Mouse (Mus musculus) forebrain, embryonic 15.5 days (tissue): ENCODE measurements at regions not wholly inside any gene's neighbourhood (a gene's known extent, or its start where the extent isn't known, plus 50 kb on each side); places are given as distances from the start of the nearest gene placed in this dataset.
"Not testable (repeated sequence)": the region's sequence is repeated elsewhere in the genome, so short reads cannot be mapped to it uniquely, and the experiment has no call there.

Source experiments
- ATAC-seq: fragments of 200-750 bp; cut with Nextera tagmentation; replicated peaks from 2 replicates; pipeline ENCODE4 v1.8.0; 2017; ENCODE audit warnings: mild to moderate bottlenecking, moderate TSS enrichment, moderate library complexity
- H3K27ac ChIP-seq: fragments of 300-500 bp; sonication (generic); replicated peaks from 2 replicates; pipeline ENCODE4 v1.5.1; 2015; ENCODE audit warnings: mild to moderate bottlenecking, inconsistent platforms
- H3K27me3 ChIP-seq: fragments of 300-500 bp; sonication (generic); 2 replicates; pipeline ENCODE4 v1.6.1; 2015; ENCODE audit warnings: inconsistent platforms
- H3K36me3 ChIP-seq: fragments of 300-500 bp; sonication (generic); 2 replicates; pipeline ENCODE4 v1.6.1; 2015; ENCODE audit warnings: mild to moderate bottlenecking, inconsistent platforms
- H3K4me1 ChIP-seq: fragments of 300-500 bp; sonication (generic); 2 replicates; pipeline ENCODE4 v1.6.1; 2015; ENCODE audit warnings: inconsistent platforms
- H3K4me2 ChIP-seq: fragments of 300-500 bp; sonication (generic); replicated peaks from 2 replicates; pipeline ENCODE4 v1.6.1; 2015; ENCODE audit warnings: mild to moderate bottlenecking, inconsistent platforms
- H3K4me3 ChIP-seq: fragments of 300-500 bp; sonication (generic); 2 replicates; pipeline ENCODE4 v1.5.1; 2015; ENCODE audit warnings: mild to moderate bottlenecking, inconsistent platforms
- H3K9ac ChIP-seq: fragments of 300-500 bp; sonication (generic); replicated peaks from 2 replicates; pipeline ENCODE4 v1.6.1; 2015; ENCODE audit warnings: mild to moderate bottlenecking, inconsistent platforms
- H3K9me3 ChIP-seq: fragments of 300-500 bp; sonication (generic); 2 replicates; pipeline ENCODE4 v1.6.1; 2016; ENCODE audit warnings: inconsistent platforms
- WGBS: fragments of 180-500 bp; shearing (Covaris S2); methylation state at CpG from one replicate; pipeline ENCODE4 v1.1.7; 2015; ENCODE audit warnings: mixed read lengths; 5-methylcytosine and 5-hydroxymethylcytosine counted together

DNA sequence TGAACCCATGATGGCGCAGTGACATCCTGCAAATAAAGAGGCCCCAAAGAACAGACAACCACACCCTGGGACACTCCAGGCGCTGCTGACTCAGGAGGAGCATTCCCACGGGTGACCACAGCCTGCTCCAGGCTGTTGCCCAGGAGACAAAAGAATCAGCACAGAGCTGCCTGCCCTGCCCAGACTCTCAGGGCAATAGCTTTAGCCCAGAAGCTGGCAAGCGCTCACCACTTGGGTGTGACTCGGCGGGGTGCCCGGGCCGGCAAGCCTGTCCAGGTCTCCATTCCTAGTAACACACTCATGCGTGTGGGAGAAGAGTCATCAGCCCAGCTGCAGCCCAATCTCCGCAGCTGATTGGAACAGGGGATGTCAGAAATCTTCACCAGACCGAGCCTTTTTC, 148.8 kb upstream of the Hes1 start:
- Histone ChIP-seq H3K36me3 (no peaks in the 10 kb centered on the region), H3K4me2 (no peak overlapping the region), H3K4me1 (no peaks in the 10 kb centered on the region), H3K4me3 (no peak overlapping the region), H3K27ac (no peak overlapping the region), H3K9ac (no peak overlapping the region), H3K27me3 (no peaks in the 10 kb centered on the region), H3K9me3 (no peaks in the 10 kb centered on the region)
- 63% methylated on average over 11 of the region's 11 CpGs for WGBS
- ATAC-seq, result no peak

- ATAC-seq, result no peak
- Histone ChIP-seq H3K27ac (no peak overlapping the region), H3K4me3 (no peak overlapping the region), H3K36me3 (no peaks in the 10 kb centered on the region), H3K27me3 (no peaks in the 10 kb centered on the region), H3K9me3 (no peaks in the 10 kb centered on the region), H3K4me2 (no peak overlapping the region), H3K4me1 (no peaks in the 10 kb centered on the region), H3K9ac (no peak overlapping the region)
- WGBS, result 54% methylated on average over 3 of the region's 3 CpGs
Observed at GRCm38 (mm10) chr16:29917989-29918388, 146.2 kb upstream of the Hes1 start.

GRCm38 (mm10) chr16:29918396-29918795, 145.8 kb upstream of the Hes1 start:
- ATAC-seq, result no peak
- no peak overlapping the region for H3K27ac ChIP-seq
- no peak overlapping the region for H3K4me3 ChIP-seq
- no peaks in the 10 kb centered on the region for H3K9me3 ChIP-seq
- H3K9ac ChIP-seq, result no peak overlapping the region
- H3K4me2 ChIP-seq, result no peak overlapping the region
- no peaks in the 10 kb centered on the region for H3K4me1 ChIP-seq
- WGBS, result 89% methylated on average over 6 of the region's 6 CpGs
- no peaks in the 10 kb centered on the region for H3K27me3 ChIP-seq
- no peaks in the 10 kb centered on the region for H3K36me3 ChIP-seq

DNA sequence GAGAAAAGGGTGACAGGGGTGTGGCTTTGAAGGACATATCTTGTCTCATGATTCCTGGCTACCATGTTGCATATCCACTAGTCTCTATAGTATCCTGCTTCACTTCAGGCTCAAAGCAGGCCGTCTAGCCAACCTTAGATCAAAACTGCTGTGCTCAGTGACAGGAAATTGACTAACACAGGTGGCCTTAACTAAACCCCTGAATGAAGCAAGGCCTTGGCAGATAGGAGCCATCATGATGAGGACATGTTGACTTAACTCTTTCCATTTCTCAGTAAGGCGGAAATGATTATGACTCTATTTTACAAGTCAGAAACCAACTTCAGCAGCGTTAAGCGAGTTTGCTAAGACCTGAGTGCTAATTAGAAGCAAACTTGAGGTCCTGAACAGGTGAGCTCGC, 143.2 kb upstream of the Hes1 start:
- Histone ChIP-seq H3K4me2 (no peak overlapping the region), H3K27me3 (no peaks in the 10 kb centered on the region), H3K4me3 (no peak overlapping the region), H3K9ac (no peak overlapping the region), H3K4me1 (no peaks in the 10 kb centered on the region), H3K27ac (no peak overlapping the region), H3K9me3 (0 out of 2 replicates have a peak, but pooled peaks cover 4% of the 10 kb centered on the region), H3K36me3 (no peaks in the 10 kb centered on the region)
- WGBS, result 89% methylated on average over 5 of the region's 5 CpGs
- ATAC-seq, result no peak

- H3K4me3 ChIP-seq, result no peak overlapping the region
- 0 out of 2 replicates have a peak, but pooled peaks cover 4% of the 10 kb centered on the region for H3K9me3 ChIP-seq
- no peak overlapping the region for H3K4me2 ChIP-seq
- no peaks in the 10 kb centered on the region for H3K36me3 ChIP-seq
- ATAC-seq, result no peak
- no peaks in the 10 kb centered on the region for H3K27me3 ChIP-seq
- H3K27ac ChIP-seq, result no peak overlapping the region
- 70% methylated on average over 3 of the region's 3 CpGs for WGBS
- H3K4me1 ChIP-seq, result no peaks in the 10 kb centered on the region
- H3K9ac ChIP-seq, result no peak overlapping the region
Observed at GRCm38 (mm10) chr16:29921385-29921784, 142.8 kb upstream of the Hes1 start.

DNA sequence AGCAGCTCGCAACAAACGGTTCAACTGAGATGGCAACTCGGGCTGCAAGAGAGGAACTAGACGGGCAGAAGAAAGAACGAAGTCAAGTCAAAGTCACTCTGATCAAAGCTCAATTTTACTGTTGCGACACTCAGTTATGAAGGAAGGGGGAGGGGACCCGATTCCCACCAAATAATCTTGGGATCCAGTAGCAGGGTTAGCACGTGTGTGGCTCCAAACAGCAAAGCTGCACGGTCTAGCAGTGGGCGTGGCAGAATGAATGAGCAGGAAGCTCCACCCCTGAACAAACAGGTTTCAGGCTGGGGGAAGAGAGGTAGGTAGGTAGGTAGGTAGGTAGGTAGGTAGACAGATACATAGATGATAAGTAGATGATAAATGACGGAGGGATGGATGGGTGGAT, 136.9 kb upstream of the Hes1 start:
- WGBS, result 94% methylated on average over 11 of the region's 11 CpGs
- H3K36me3 ChIP-seq, H3K4me1 ChIP-seq, H3K9me3 ChIP-seq, H3K4me3 ChIP-seq, H3K27ac ChIP-seq, ATAC-seq, H3K27me3 ChIP-seq, H3K9ac ChIP-seq, H3K4me2 ChIP-seq: not testable (repeated sequence)

DNA sequence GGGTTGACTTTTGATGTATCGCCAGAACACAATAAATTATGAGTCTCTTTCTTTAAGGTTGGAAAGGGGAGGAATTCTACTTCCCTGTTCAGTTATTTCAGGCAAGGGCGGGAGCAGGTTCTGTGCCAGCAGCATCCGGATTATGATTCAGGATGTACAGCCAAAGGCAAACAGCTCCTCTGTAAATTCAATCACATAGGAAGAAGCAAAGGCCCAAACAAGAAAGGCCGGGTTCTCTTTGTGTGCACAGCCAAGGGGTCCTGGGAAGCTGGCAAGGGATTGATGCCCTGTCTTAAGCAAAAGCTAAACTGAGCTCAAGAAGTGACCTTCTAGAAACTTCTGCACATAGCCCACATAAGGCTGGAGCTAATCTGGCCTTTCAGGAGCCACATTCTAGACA, 135.9 kb upstream of the Hes1 start:
- H3K4me3 ChIP-seq, result no peak overlapping the region
- H3K27ac ChIP-seq, result no peak overlapping the region
- H3K36me3 ChIP-seq, result no peaks in the 10 kb centered on the region
- no peak for ATAC-seq
- H3K4me2 ChIP-seq, result no peak overlapping the region
- no peaks in the 10 kb centered on the region for H3K4me1 ChIP-seq
- H3K9ac ChIP-seq, result no peak overlapping the region
- 0 out of 2 replicates have a peak, but pooled peaks cover 4% of the 10 kb centered on the region for H3K9me3 ChIP-seq
- H3K27me3 ChIP-seq, result no peaks in the 10 kb centered on the region
- 83% methylated on average over 4 of the region's 4 CpGs for WGBS

DNA sequence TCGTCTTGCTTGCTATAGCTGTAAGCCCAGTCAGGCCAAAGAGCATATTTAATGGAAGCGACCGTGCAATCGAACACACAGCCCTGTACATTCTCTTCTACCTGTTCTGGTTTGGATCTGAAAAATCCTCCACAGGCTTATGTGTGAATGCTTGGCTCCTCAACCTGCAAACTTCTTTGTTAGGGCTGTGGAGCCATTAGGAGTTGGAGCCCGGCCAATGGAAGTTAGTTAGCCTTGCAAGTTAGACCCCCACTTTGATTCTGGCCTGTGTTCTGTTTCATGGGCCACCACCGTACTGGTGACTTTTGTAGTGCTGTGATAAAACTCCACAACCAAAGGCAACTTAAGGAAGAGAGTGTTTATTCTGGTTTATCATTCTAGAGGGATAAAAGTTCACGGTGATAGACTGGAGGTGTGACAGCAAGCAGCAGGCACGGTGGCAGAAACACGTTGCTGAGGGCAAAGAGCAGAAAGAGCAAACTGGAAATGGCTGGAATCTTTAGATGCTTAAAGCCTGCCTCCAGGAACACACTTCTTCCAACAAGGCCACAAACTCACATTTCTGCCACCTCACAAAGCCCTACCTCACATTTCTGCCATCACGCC, 132.3 kb upstream of the Hes1 start:
- Histone ChIP-seq H3K27me3 (no peaks in the 10 kb centered on the region), H3K36me3 (no peaks in the 10 kb centered on the region), H3K9ac (no peak overlapping the region), H3K27ac (no peak overlapping the region), H3K4me1 (no peaks in the 10 kb centered on the region), H3K4me3 (no peak overlapping the region), H3K9me3 (no peaks in the 10 kb centered on the region), H3K4me2 (no peak overlapping the region)
- no peak for ATAC-seq
- WGBS, result 72% methylated on average over 10 of the region's 10 CpGs

DNA sequence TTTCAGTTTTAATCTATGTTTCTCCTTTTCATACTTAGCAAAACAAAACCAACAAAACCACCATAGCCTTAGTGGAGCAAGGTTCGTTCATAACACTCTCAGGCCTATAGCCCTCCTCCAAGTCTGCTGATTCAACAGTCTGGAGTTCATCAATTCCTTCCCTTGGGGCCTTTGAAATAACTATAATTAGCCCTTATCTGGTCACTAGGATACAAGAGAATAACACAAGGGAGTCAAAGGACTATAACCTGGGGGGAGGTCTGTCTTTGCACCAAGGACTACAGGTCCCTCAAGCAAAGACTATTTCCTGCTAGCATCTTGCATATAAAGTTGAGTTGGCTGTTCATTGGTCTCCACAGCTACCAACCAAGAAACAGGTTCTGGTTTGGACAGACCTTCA, 129.5 kb upstream of the Hes1 start:
- no peak overlapping the region for H3K27ac ChIP-seq
- H3K4me1 ChIP-seq, result no peaks in the 10 kb centered on the region
- H3K27me3 ChIP-seq, result no peaks in the 10 kb centered on the region
- no peak overlapping the region for H3K4me2 ChIP-seq
- no peaks in the 10 kb centered on the region for H3K9me3 ChIP-seq
- no peak overlapping the region for H3K4me3 ChIP-seq
- no peaks in the 10 kb centered on the region for H3K36me3 ChIP-seq
- ATAC-seq, result no peak
- no peak overlapping the region for H3K9ac ChIP-seq
- 67% methylated on average over 1 of the region's 1 CpGs for WGBS

GRCm38 (mm10) chr16:29938700-29939099, 125.5 kb upstream of the Hes1 start:
- no peaks in the 10 kb centered on the region for H3K36me3 ChIP-seq
- H3K4me2 ChIP-seq, result no peak overlapping the region
- WGBS, result 95% methylated on average over 9 of the region's 9 CpGs
- H3K4me3 ChIP-seq, result no peak overlapping the region
- H3K9me3 ChIP-seq, result no peaks in the 10 kb centered on the region
- no peak overlapping the region for H3K27ac ChIP-seq
- no peak overlapping the region for H3K9ac ChIP-seq
- H3K4me1 ChIP-seq, result no peaks in the 10 kb centered on the region
- no peaks in the 10 kb centered on the region for H3K27me3 ChIP-seq
- no peak for ATAC-seq

- WGBS, result 87% methylated on average over 8 of the region's 8 CpGs
- no peak for ATAC-seq
- no peaks in the 10 kb centered on the region for H3K36me3 ChIP-seq
- H3K27me3 ChIP-seq, result no peaks in the 10 kb centered on the region
- H3K9me3 ChIP-seq, result no peaks in the 10 kb centered on the region
- H3K4me3 ChIP-seq, result no peak overlapping the region
- no peak overlapping the region for H3K9ac ChIP-seq
- no peak overlapping the region for H3K27ac ChIP-seq
- H3K4me1 ChIP-seq, result no peaks in the 10 kb centered on the region
- no peak overlapping the region for H3K4me2 ChIP-seq
Observed at GRCm38 (mm10) chr16:29939331-29939850, 124.8 kb upstream of the Hes1 start.

GRCm38 (mm10) chr16:29939869-29940707, 124.1 kb upstream of the Hes1 start:
- WGBS, result 77% methylated on average over 12 of the region's 12 CpGs
- no peak overlapping the region for H3K4me3 ChIP-seq

More at GRCm38 (mm10) chr16:29939869-29940707, 124.1 kb upstream of the Hes1 start:
- no peaks in the 10 kb centered on the region for H3K4me1 ChIP-seq
- H3K27me3 ChIP-seq, result no peaks in the 10 kb centered on the region
- ATAC-seq, result no peak
- no peaks in the 10 kb centered on the region for H3K9me3 ChIP-seq
- no peak overlapping the region for H3K27ac ChIP-seq
- H3K9ac ChIP-seq, result no peak overlapping the region
- no peaks in the 10 kb centered on the region for H3K36me3 ChIP-seq
- no peak overlapping the region for H3K4me2 ChIP-seq
